Mouse (Mus musculus): ENCODE results near the gene Nin. TPM values are rescaled to one million over a fixed set of nuclear protein-coding genes. Genes with fewer than 3 reads are reported as not detected.

The Nin gene
- polyA plus RNA-seq, 1 experiment from 2014 or later, result 9.5 TPM

- no peak overlapping the region for H3K4me3 ChIP-seq
- H3K36me3 ChIP-seq, result no peaks in the 10 kb centered on the region
- no peaks in the 10 kb centered on the region for H3K27me3 ChIP-seq (ENCODE audit: low read depth, poor library complexity, severe bottlenecking)
- no peaks in the 10 kb centered on the region for H3K9me3 ChIP-seq (replicated peaks)
- no peaks in the 10 kb centered on the region for H3K4me1 ChIP-seq
- no peak overlapping the region for H3K27ac ChIP-seq
- no peak for DNase-seq (ENCODE audit: low spot score)
- WGBS, result 53% methylated on average over 4 of the region's 4 CpGs
Observed at GRCm38 (mm10) chr12:70139871-70140270, 26.4 kb upstream of the Nin start.

GRCm38 (mm10) chr12:70137626-70138025 lies 24.1 kb upstream of the Nin start:
- no peaks in the 10 kb centered on the region for H3K4me1 ChIP-seq
- no peak overlapping the region for H3K4me3 ChIP-seq
- H3K36me3 ChIP-seq, result no peaks in the 10 kb centered on the region
- no peak overlapping the region for H3K27ac ChIP-seq
- no peaks in the 10 kb centered on the region for H3K27me3 ChIP-seq (ENCODE audit: low read depth, poor library complexity, severe bottlenecking)
- 88% methylated on average over 9 of the region's 9 CpGs for WGBS
- no peak for DNase-seq (ENCODE audit: low spot score)
- no peaks in the 10 kb centered on the region for H3K9me3 ChIP-seq (replicated peaks)

- H3K27me3 ChIP-seq (ENCODE audit: low read depth, poor library complexity, severe bottlenecking), result no peaks in the 10 kb centered on the region
- DNase-seq (ENCODE audit: low spot score), result no peak
- H3K4me1 ChIP-seq, result no peaks in the 10 kb centered on the region
- 87% methylated on average over 4 of the region's 4 CpGs for WGBS
- no peaks in the 10 kb centered on the region for H3K9me3 ChIP-seq (replicated peaks)
- no peak overlapping the region for H3K27ac ChIP-seq
- H3K4me3 ChIP-seq, result no peak overlapping the region
- H3K36me3 ChIP-seq, result no peaks in the 10 kb centered on the region
Observed at GRCm38 (mm10) chr12:70137095-70137494, 23.6 kb upstream of the Nin start.

- no peak for DNase-seq (ENCODE audit: low spot score)
- Histone ChIP-seq H3K4me3 (no peak overlapping the region), H3K27me3 (ENCODE audit: low read depth, poor library complexity, severe bottlenecking) (no peaks in the 10 kb centered on the region), H3K36me3 (no peaks in the 10 kb centered on the region), H3K4me1 (no peaks in the 10 kb centered on the region), H3K27ac (no peak overlapping the region), H3K9me3 (replicated peaks) (no peaks in the 10 kb centered on the region)
- 81% methylated on average over 12 of the region's 12 CpGs for WGBS
Observed at GRCm38 (mm10) chr12:70136185-70136756, 22.8 kb upstream of the Nin start.

- H3K27ac ChIP-seq, result no peak overlapping the region
- H3K27me3 ChIP-seq (ENCODE audit: low read depth, poor library complexity, severe bottlenecking), result no peaks in the 10 kb centered on the region
- peaks cover 5% of the 10 kb centered on the region; the same call in 1 of the 2 replicates for H3K4me1 ChIP-seq
- H3K36me3 ChIP-seq, result no peaks in the 10 kb centered on the region
- DNase-seq (ENCODE audit: low spot score), result no peak
- H3K9me3 ChIP-seq (replicated peaks), result no peaks in the 10 kb centered on the region
- WGBS, result 94% methylated on average over 20 of the region's 20 CpGs
- H3K4me3 ChIP-seq, result no peak overlapping the region
Observed at GRCm38 (mm10) chr12:70134627-70135235, 21.2 kb upstream of the Nin start.

GRCm38 (mm10) chr12:70131042-70131675 lies 17.6 kb upstream of the Nin start:
- Histone ChIP-seq H3K4me1 (peaks cover 11% of the 10 kb centered on the region; the same call in 1 of the 2 replicates), H3K9me3 (replicated peaks) (no peaks in the 10 kb centered on the region), H3K36me3 (no peaks in the 10 kb centered on the region), H3K27ac (no peak overlapping the region), H3K27me3 (ENCODE audit: low read depth, poor library complexity, severe bottlenecking) (no peaks in the 10 kb centered on the region), H3K4me3 (no peak overlapping the region)
- 57% methylated on average over 20 of the region's 20 CpGs for WGBS
- no peak for DNase-seq (ENCODE audit: low spot score)

- 54% methylated on average over 5 of the region's 5 CpGs for WGBS
- Histone ChIP-seq H3K36me3 (no peaks in the 10 kb centered on the region), H3K4me1 (peaks cover 13% of the 10 kb centered on the region; the same call in 1 of the 2 replicates), H3K9me3 (replicated peaks) (no peaks in the 10 kb centered on the region), H3K4me3 (no peak overlapping the region), H3K27ac (no peak overlapping the region), H3K27me3 (ENCODE audit: low read depth, poor library complexity, severe bottlenecking) (no peaks in the 10 kb centered on the region)
- no peak for DNase-seq (ENCODE audit: low spot score)
Observed at GRCm38 (mm10) chr12:70129105-70129504, 15.6 kb upstream of the Nin start.

GRCm38 (mm10) chr12:70126626-70127025 lies 13.1 kb upstream of the Nin start:
- Histone ChIP-seq H3K36me3 (no peaks in the 10 kb centered on the region), H3K4me1 (peaks cover 13% of the 10 kb centered on the region; the same call in 1 of the 2 replicates), H3K27ac (no peak overlapping the region), H3K27me3 (ENCODE audit: low read depth, poor library complexity, severe bottlenecking) (no peaks in the 10 kb centered on the region), H3K4me3 (no peak overlapping the region), H3K9me3 (replicated peaks) (no peaks in the 10 kb centered on the region)
- DNase-seq (ENCODE audit: low spot score), result no peak
- WGBS, result 93% methylated on average over 4 of the region's 4 CpGs

- Histone ChIP-seq H3K27me3 (ENCODE audit: low read depth, poor library complexity, severe bottlenecking) (no peaks in the 10 kb centered on the region), H3K36me3 (no peaks in the 10 kb centered on the region), H3K27ac (no peak overlapping the region), H3K4me1 (peaks cover 3% of the 10 kb centered on the region; the same call in 1 of the 2 replicates), H3K9me3 (replicated peaks) (no peaks in the 10 kb centered on the region), H3K4me3 (no peak overlapping the region)
- DNase-seq (ENCODE audit: low spot score), result no peak
- WGBS, result 75% methylated on average over 2 of the region's 2 CpGs
Observed at GRCm38 (mm10) chr12:70119552-70119951, 6.0 kb upstream of the Nin start.

GRCm38 (mm10) chr12:70118721-70119345 lies 5.3 kb upstream of the Nin start:
- H3K4me3 ChIP-seq, result no peak overlapping the region
- no peaks in the 10 kb centered on the region for H3K36me3 ChIP-seq
- no peaks in the 10 kb centered on the region for H3K9me3 ChIP-seq (replicated peaks)
- H3K27ac ChIP-seq, result no peak overlapping the region
- no peaks in the 10 kb centered on the region for H3K4me1 ChIP-seq
- 0 out of 2 replicates have a peak, but pooled peaks cover 6% of the 10 kb centered on the region for H3K27me3 ChIP-seq (ENCODE audit: low read depth, poor library complexity, severe bottlenecking)
- no peak for DNase-seq (ENCODE audit: low spot score)
- 87% methylated on average over 10 of the region's 10 CpGs for WGBS

GRCm38 (mm10) chr12:70117146-70117545 lies 3.6 kb upstream of the Nin start:
- no peaks in the 10 kb centered on the region for H3K36me3 ChIP-seq
- H3K27ac ChIP-seq, result no peak overlapping the region
- H3K9me3 ChIP-seq (replicated peaks), result no peaks in the 10 kb centered on the region
- peaks cover 23% of the 10 kb centered on the region for H3K27me3 ChIP-seq (ENCODE audit: low read depth, poor library complexity, severe bottlenecking)
- DNase-seq (ENCODE audit: low spot score), result no peak
- 89% methylated on average over 10 of the region's 10 CpGs for WGBS
- H3K4me1 ChIP-seq, result peaks cover 3% of the 10 kb centered on the region
- no peak overlapping the region for H3K4me3 ChIP-seq

- Histone ChIP-seq H3K27me3 (ENCODE audit: low read depth, poor library complexity, severe bottlenecking) (peaks cover 40% of the 10 kb centered on the region), H3K4me1 (peaks cover 33% of the 10 kb centered on the region), H3K4me3 (peak overlapping the region; percentile 86), H3K9me3 (replicated peaks) (no peaks in the 10 kb centered on the region), H3K36me3 (no peaks in the 10 kb centered on the region), H3K27ac (peak overlapping the region; percentile 92)
- 3% methylated on average over 16 of the region's 16 CpGs for WGBS
- no peak for DNase-seq (ENCODE audit: low spot score)
Observed at GRCm38 (mm10) chr12:70112090-70112383, 1.5 kb downstream of the Nin start.

All from limb, embryonic 10.5 days (tissue).